Mouse (Mus musculus) midbrain, embryonic 10.5 days (tissue): ENCODE measurements around the gene Msh5. TPM values are rescaled to one million over a fixed set of nuclear protein-coding genes. Genes with fewer than 3 reads are reported as not detected.

ENCODE experiments used
- DNase-seq: peaks from one replicate; pipeline ENCODE4 v3.0.0-alpha.2; 2017; ENCODE audit warnings: low spot score
- H3K27ac ChIP-seq: fragments of 300-500 bp; sonication (generic); replicated peaks from 2 replicates; pipeline ENCODE4 v1.5.1; 2016; ENCODE audit warnings: mild to moderate bottlenecking
- H3K27me3 ChIP-seq: fragments of 300-500 bp; sonication (generic); 2 replicates; pipeline ENCODE4 v1.6.1; 2016; ENCODE audit warnings: low read depth, mild to moderate bottlenecking; ENCODE audit not compliant: poor library complexity, severe bottlenecking
- H3K36me3 ChIP-seq: fragments of 300-500 bp; sonication (generic); 2 replicates; pipeline ENCODE4 v1.6.1; 2016; ENCODE audit warnings: mild to moderate bottlenecking, moderate library complexity
- H3K4me1 ChIP-seq: fragments of 300-500 bp; sonication (generic); 2 replicates; pipeline ENCODE4 v1.6.1; 2016
- H3K4me3 ChIP-seq: fragments of 300-500 bp; sonication (generic); 2 replicates; pipeline ENCODE4 v1.5.1; 2016; ENCODE audit warnings: mild to moderate bottlenecking, moderate library complexity
- H3K9me3 ChIP-seq: fragments of 300-500 bp; sonication (generic); replicated peaks from 2 replicates; pipeline ENCODE4 v1.6.1; 2016; ENCODE audit warnings: mild to moderate bottlenecking
- WGBS: fragments of 180-500 bp; shearing (Covaris S2); methylation state at CpG from one replicate; pipeline ENCODE4 v1.1.7; 2016; 5-methylcytosine and 5-hydroxymethylcytosine counted together
- polyA plus RNA-seq: library from polyadenylated mRNA; unstranded; fragments of >200 nt; fragmentation: Nextera tagmentation; extraction: Ambion mirVana; gene quantifications from 2 replicates; pipeline ENCODE4 v1.2.1, GENCODE M21; 2016

Msh5 gene
- polyA plus RNA-seq, 1 experiment from 2014 or later: 5.4 TPM

- no peaks in the 10 kb centered on the region for H3K27me3 ChIP-seq
- H3K4me1 ChIP-seq: peaks cover 33% of the 10 kb centered on the region
- WGBS: 79% methylated on average over 8 of the region's 8 CpGs
- H3K9me3 ChIP-seq: no peaks in the 10 kb centered on the region
- H3K27ac ChIP-seq: no peak overlapping the region
- H3K36me3 ChIP-seq: no peaks in the 10 kb centered on the region
- H3K4me3 ChIP-seq: no peak overlapping the region
- DNase-seq: no peak
Observed at GRCm38 (mm10) chr17:35032323-35032870, 14.1 kb downstream of the Msh5 start.

GRCm38 (mm10) chr17:35031880-35032279, 14.7 kb downstream of the Msh5 start:
- Histone ChIP-seq H3K9me3 (no peaks in the 10 kb centered on the region), H3K36me3 (no peaks in the 10 kb centered on the region), H3K27me3 (no peaks in the 10 kb centered on the region), H3K27ac (0 out of 2 replicates have a peak overlapping the region, but pooled peaks have one; percentile 29), H3K4me1 (peaks cover 38% of the 10 kb centered on the region), H3K4me3 (0 out of 2 replicates have a peak overlapping the region, but pooled peaks have one; percentile 9)
- DNase-seq: no peak
- 87% methylated on average over 7 of the region's 7 CpGs for WGBS

GRCm38 (mm10) chr17:35031272-35031671, 15.3 kb downstream of the Msh5 start:
- Histone ChIP-seq H3K27me3 (no peaks in the 10 kb centered on the region), H3K4me1 (peaks cover 44% of the 10 kb centered on the region), H3K4me3 (0 out of 2 replicates have a peak overlapping the region, but pooled peaks have one; percentile 9), H3K36me3 (no peaks in the 10 kb centered on the region), H3K27ac (0 out of 2 replicates have a peak overlapping the region, but pooled peaks have one; percentile 29), H3K9me3 (no peaks in the 10 kb centered on the region)
- WGBS: 87% methylated on average over 11 of the region's 11 CpGs
- DNase-seq: no peak

- WGBS: 33% methylated on average over 19 of the region's 19 CpGs
- peak overlapping the region; percentile 30 for H3K4me3 ChIP-seq
- H3K27me3 ChIP-seq: no peaks in the 10 kb centered on the region
- H3K9me3 ChIP-seq: no peaks in the 10 kb centered on the region
- peak overlapping the region; percentile 76 for H3K27ac ChIP-seq
- peaks cover 53% of the 10 kb centered on the region for H3K4me1 ChIP-seq
- peaks cover 2% of the 10 kb centered on the region; the same call in 1 of the 2 replicates for H3K36me3 ChIP-seq
- DNase-seq: peak; percentile 55
Observed at GRCm38 (mm10) chr17:35029691-35030532, 16.6 kb downstream of the Msh5 start.

- Histone ChIP-seq H3K27ac (peak overlapping the region; percentile 86; the same call in 1 of the 2 replicates), H3K36me3 (peaks cover 4% of the 10 kb centered on the region; the same call in 1 of the 2 replicates), H3K27me3 (no peaks in the 10 kb centered on the region), H3K9me3 (no peaks in the 10 kb centered on the region), H3K4me3 (no peak overlapping the region), H3K4me1 (peaks cover 63% of the 10 kb centered on the region)
- 94% methylated on average over 2 of the region's 2 CpGs for WGBS
- no peak for DNase-seq
Observed at GRCm38 (mm10) chr17:35028315-35028714, 18.2 kb downstream of the Msh5 start.

GRCm38 (mm10) chr17:35027277-35028068, 19.1 kb downstream of the Msh5 start, which contains the start of gene Sapcd1:
Sapcd1 (minus strand) TSS chr17:35028016.
- WGBS: 35% methylated on average over 13 of the region's 13 CpGs
- Histone ChIP-seq H3K27ac (peak within 1 kb of the TSS; percentile 86), H3K36me3 (peaks cover 4% of the 10 kb centered on the region; the same call in 1 of the 2 replicates), H3K27me3 (no peaks in the 10 kb centered on the region), H3K4me1 (peaks cover 63% of the 10 kb centered on the region), H3K9me3 (no peaks in the 10 kb centered on the region), H3K4me3 (peak within 1 kb of the TSS; percentile 34)
- DNase-seq: peak; percentile 47

- Histone ChIP-seq H3K27ac (peak overlapping the region; percentile 63), H3K36me3 (peaks cover 4% of the 10 kb centered on the region; the same call in 1 of the 2 replicates), H3K4me1 (peaks cover 74% of the 10 kb centered on the region), H3K4me3 (peak overlapping the region; percentile 4; the same call in 1 of the 2 replicates), H3K9me3 (no peaks in the 10 kb centered on the region), H3K27me3 (no peaks in the 10 kb centered on the region)
- WGBS: 91% methylated on average over 5 of the region's 5 CpGs
- DNase-seq: no peak
Observed at GRCm38 (mm10) chr17:35026206-35026605, 20.3 kb downstream of the Msh5 start.

- Histone ChIP-seq H3K4me3 (no peak overlapping the region), H3K27ac (peak overlapping the region; percentile 60), H3K4me1 (peaks cover 71% of the 10 kb centered on the region), H3K9me3 (no peaks in the 10 kb centered on the region), H3K36me3 (peaks cover 4% of the 10 kb centered on the region; the same call in 1 of the 2 replicates), H3K27me3 (no peaks in the 10 kb centered on the region)
- WGBS: 67% methylated on average over 9 of the region's 10 CpGs
- no peak for DNase-seq
Observed at GRCm38 (mm10) chr17:35024691-35025488, 21.7 kb downstream of the Msh5 start.

- Histone ChIP-seq H3K9me3 (no peaks in the 10 kb centered on the region), H3K4me3 (peak overlapping the region; percentile 22; the same call in 1 of the 2 replicates), H3K27me3 (no peaks in the 10 kb centered on the region), H3K4me1 (peaks cover 65% of the 10 kb centered on the region), H3K27ac (peak overlapping the region; percentile 60), H3K36me3 (peaks cover 8% of the 10 kb centered on the region; the same call in 1 of the 2 replicates)
- no peak for DNase-seq
- WGBS: 79% methylated on average over 13 of the region's 13 CpGs
Observed at GRCm38 (mm10) chr17:35024261-35024660, 22.3 kb downstream of the Msh5 start.

- Histone ChIP-seq H3K27me3 (no peaks in the 10 kb centered on the region), H3K27ac (peak overlapping the region; percentile 60; the same call in 1 of the 2 replicates), H3K4me1 (peaks cover 61% of the 10 kb centered on the region), H3K36me3 (peaks cover 10% of the 10 kb centered on the region; the same call in 1 of the 2 replicates), H3K4me3 (no peak overlapping the region), H3K9me3 (no peaks in the 10 kb centered on the region)
- WGBS: 82% methylated on average over 4 of the region's 4 CpGs
- no peak for DNase-seq
Observed at GRCm38 (mm10) chr17:35023756-35024155, 22.8 kb downstream of the Msh5 start.

GRCm38 (mm10) chr17:35023221-35023620, 23.3 kb downstream of the Msh5 start:
- no peak for DNase-seq
- peaks cover 15% of the 10 kb centered on the region; the same call in 1 of the 2 replicates for H3K36me3 ChIP-seq
- peaks cover 57% of the 10 kb centered on the region for H3K4me1 ChIP-seq
- no peak overlapping the region for H3K4me3 ChIP-seq
- peak overlapping the region; percentile 34; the same call in 1 of the 2 replicates for H3K27ac ChIP-seq
- H3K9me3 ChIP-seq: no peaks in the 10 kb centered on the region
- H3K27me3 ChIP-seq: no peaks in the 10 kb centered on the region
- 84% methylated on average over 5 of the region's 5 CpGs for WGBS
